Mouse (Mus musculus) kidney, adult 9 months (tissue): Measurements from ENCODE around the gene Meiob.

Experiments
- DNase-seq: peaks from one replicate; pipeline ENCODE4 v3.0.0; 2022

Meiob gene

DNA sequence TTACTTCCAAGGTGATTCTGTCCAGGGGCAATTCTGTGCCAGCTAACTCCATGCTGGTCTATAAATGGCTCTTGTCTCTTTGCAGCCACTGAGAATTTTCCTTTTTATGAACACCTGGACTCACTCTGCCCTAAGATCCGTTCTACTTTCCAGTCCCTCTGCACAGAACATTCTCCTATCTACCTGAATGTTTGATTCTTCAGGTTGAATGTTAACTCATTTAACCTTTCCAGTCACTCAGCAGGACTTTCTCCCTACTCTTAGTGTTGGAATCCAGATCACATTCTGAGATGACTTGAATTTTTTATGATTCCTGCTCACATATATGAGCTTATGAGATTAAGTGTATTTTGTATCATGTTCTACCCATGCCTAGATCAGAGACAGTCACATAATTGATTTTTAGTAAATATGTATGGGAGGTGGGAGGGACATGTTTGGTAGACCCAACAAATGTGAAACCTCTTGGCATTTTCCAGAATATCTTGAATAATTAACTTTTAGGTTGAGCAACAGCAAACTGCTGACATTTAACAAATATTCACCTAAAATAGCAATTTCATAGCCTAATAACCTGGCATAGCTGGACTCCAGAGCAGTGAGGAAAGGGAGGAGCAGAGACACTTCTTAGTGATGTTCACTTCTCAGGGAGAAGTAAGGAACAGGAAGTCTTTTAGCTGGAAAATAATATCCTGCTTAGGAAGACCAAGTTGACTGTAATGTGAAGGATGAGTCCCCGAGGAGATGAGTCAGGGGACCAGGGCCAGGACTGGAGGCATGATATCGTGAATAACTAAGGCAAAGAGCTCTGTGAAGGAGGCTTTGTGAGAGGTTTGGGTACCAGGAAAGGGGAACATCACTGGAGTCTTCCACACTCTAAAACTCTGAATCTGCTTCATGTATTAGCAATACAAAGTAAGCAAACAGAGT is 17.5 kb downstream of the Meiob start:
- peak; percentile 72 for DNase-seq

DNA sequence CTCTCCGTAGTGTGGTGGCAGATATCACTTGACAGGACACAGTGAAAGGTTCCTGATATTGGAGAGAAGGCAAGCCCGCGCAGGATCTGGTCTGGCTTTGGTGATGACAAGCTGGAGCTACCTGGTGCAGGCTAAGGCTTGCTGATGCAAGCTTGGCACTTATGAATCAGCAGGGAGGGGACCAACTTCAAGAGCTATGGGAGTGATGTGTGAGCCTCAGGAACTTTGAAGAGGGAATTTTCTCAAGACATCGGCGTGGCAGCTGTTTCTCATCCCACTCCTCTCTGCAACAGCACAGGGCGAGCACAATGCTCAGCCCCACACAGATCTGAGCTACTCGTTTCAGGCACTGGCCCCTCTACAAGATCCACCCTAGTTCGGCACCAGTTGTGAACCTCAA is 35.8 kb downstream of the Meiob start, which contains the start of gene Hagh:
TSS of gene Hagh (plus strand) at position 302 of the 400 bp plus-strand sequence.
- no peak for DNase-seq

DNA sequence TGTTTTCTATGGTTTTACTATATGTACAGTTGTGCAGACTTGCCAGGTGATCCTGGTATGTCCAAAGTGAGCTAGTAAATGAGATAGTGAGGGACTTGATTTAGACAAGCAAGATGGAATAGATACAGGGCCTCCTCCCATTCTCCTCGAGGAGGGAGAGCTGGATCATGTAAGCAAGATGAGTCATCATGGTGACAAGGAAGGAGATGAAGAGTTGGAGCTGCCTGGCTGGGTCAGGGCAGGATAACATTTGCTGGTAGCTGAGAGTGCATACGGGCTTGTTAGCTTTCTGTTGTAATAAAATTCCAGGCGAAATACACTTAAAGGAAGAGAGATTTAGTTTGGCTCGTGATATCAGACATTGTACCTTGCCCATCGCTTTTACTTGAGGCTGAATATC is 36.3 kb downstream of the Meiob start:
- no peak for DNase-seq

DNA sequence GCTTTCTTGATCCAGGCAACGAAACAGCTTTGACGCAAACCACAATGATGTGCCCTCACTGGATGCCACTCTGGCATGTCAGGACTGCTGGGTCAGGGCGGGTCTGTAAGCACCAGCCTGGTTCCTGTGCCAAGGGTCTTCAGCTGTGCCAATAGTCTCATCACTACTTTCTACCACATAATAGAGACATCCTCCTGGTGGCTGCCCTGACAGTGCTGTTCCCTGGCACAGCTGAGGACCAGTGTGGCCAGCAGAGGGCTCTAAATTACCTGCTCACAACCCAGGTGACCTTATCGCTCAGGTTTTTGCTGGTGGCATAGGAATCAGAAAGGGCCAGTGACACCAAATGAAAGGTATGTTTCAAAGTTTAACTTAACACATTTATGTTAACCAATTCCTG is 37.0 kb downstream of the Meiob start:
- DNase-seq = peak; percentile 78

DNA sequence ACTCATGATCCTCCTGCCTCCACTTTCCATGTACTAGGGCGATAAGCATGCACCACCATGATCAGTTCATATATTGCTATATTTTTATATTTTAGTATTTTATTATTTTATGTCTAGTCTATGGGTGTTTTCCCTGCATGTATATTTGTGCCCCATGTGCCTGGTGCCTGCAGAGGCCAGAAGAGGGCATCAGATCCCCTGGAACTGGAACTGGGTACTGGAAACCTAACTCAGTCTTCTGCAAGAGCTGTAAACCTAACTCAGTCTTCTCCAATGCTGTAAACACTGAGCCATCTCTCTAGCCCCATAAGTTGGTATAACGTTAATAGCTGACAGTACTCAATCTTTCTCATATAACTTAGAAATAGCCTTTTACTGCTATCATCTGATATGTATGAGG is 38.5 kb downstream of the Meiob start:
- DNase-seq = peak; percentile 70

DNA sequence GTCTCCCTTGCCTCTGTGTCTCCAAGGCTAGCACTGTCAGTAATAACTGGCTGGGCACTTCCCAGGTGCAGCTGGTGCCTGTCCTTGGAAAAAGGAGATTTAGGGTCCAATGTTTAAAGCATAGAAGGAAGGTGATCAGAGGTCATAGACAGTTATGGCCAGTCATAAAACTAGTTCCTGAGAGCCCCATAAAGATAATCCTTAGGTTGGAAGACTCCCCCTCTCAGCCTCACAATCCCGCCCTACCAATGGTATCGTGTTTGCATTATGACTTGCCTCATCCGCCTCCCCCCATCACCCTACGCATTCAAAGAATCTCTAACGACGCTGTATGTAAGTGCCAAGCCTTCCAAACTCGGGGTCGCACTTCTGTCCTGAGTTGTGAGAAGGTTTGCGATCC is 40.4 kb downstream of the Meiob start:
- no peak for DNase-seq

GRCm38 (mm10) chr17:24847386-24847785 is 43.3 kb downstream of the Meiob start:
- peak; percentile 93 for DNase-seq

- DNase-seq = peak; percentile 88
These were observed 44.5 kb downstream of the Meiob start for GRCm38 (mm10) chr17:24848600-24849031.

- no peak for DNase-seq
These were observed 45.6 kb downstream of the Meiob start for GRCm38 (mm10) chr17:24849733-24850064.

DNA sequence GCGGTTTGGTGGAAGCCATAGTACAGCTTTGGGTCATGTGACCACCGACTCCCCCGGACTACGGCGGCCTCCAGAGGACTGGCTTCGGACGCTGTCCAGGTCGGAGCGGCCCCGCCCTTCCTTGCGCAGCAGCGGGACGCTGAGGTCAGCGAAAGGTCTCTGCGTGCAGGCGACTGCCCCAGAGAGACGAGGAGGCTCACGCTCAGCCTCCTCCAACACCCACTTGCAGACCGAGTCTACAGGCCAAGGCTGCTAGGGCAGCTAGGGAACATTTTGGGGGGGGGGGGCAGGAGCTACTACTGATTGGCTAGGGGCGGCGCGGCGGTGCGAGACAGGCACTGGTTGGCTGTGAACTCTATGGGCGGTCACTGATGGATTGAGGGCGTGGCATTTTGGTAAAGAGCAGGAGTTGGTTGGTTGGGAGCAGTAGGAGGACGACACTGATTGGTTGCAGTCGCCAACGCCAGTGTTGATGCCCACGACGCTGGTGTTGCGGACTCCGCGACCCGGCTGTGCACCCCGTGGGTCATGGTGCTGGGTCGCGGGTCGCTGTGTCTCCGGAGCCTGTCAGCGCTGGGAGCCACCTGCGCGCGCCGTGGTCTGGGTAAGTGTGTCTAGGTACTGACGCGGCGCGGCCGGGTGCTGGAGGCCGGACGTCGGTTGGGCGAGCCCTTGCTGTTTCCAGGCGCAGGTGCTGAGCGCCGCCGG is 46.1 kb downstream of the Meiob start, which contains the start of gene Fahd1:
TSS of gene Fahd1 (minus strand) at position 300 of the 708 bp plus-strand sequence.
- DNase-seq = peak; percentile 99

GRCm38 (mm10) chr17:24850773-24851127 is 46.7 kb downstream of the Meiob start:
- DNase-seq = no peak

- DNase-seq = no peak
These were observed 47.5 kb downstream of the Meiob start for GRCm38 (mm10) chr17:24851381-24852125.

GRCm38 (mm10) chr17:24855838-24856464 is 51.9 kb downstream of the Meiob start:
- DNase-seq = peak; percentile 42

DNA sequence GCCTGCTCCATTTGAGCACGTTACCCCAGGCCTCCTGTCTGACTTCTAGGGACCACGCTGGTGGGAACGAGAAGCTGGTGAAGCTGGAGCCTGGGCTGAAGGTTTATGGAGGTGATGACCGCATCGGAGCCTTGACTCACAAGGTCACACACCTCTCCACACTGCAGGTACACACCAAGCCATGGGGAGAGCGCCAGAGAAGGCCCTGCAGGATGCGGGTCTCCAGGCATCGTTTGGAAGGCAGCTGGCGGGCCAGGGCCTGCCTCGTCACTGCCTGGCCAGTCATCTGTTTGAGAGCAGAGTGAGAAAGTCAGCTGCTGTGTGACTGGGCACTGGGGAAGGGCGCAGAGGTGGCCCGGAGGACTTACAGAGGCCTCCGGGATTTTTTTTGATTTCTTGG is 52.5 kb downstream of the Meiob start:
- no peak for DNase-seq

- DNase-seq = peak; percentile 94
These were observed 53.9 kb downstream of the Meiob start for GRCm38 (mm10) chr17:24857831-24858470.

DNA sequence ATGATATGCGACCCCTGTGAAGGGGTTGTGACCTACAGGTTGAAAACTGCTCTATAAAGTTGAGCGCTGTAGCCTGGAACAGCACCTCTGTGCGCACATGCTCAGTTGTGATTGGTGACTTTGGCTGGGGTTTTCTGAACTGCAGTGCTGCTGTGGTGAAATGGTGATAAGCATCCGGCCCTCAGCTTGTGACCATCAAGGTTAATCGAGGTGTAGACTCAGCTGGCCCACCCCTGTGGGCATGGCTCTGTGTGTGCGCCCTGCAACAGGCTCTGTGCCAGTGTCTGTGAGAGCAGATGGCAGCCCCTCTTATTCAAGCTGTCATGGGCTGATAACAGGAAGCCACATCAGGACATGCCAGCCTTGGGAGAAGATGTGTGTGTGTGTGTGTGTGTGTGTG is 54.9 kb downstream of the Meiob start:
- peak; percentile 37 for DNase-seq

DNA sequence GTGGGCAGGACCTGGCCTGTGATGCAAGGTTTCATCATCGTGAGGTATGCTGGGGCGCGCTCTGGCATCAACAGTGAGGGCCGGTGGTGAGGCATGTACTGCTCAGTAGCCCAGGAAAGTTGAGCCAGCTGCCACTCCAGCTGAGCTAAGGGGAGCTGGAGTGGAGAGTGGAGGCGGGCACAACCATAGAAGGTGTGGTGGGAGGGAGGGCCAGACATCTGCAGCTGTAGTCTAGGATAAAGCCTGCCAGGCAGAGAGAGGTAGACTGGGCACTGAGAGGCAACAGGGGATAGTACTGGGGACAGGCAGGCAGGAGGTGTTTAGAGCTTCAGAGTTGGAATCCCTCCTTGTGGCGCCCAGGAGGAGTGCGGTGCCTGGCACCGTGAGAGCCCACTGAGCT is 56.0 kb downstream of the Meiob start:
- DNase-seq = no peak

DNA sequence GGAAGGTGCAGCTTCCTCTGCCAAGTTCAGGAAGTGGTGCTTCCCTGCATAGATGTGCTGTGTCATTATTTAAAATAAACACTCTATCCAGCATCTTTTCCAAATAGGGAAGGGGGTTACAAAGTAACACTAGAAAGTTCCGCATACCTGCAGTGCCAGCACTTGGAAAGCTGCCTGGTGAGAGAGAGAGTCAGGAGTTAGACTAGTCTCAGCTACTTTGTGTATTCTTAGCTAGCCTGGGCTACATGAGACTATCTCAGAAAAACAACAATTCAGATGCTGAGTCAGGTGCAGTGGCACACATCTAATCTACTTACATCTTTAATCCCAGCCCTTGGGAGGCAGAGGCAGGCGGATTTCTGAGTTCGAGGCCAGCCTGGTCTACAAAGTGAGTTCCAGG is 57.7 kb downstream of the Meiob start:
- no peak for DNase-seq

DNA sequence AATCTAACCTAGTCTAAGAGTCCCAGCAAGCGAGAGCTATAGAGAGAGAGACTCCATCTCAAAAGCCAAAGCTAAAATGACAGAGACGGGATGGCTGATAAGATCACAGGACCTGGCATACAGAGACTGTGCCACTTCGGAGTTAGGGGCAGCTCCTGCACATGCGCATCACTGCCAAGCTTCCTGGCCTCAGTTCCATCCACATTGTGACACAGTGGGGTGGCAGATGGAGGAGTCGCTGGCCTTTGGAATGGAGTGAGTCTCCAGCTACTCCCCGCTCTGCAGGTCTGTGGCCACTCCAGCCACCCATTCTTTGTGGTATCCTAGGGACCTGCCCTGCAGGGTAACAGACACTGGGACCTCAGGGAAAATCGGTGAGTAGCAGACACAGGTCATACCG is 61.7 kb downstream of the Meiob start, which contains the start of gene Igfals:
TSS of gene Igfals (plus strand) at position 222 of the 400 bp plus-strand sequence.
- DNase-seq = no peak

- DNase-seq = no peak
These were observed 63.8 kb downstream of the Meiob start for GRCm38 (mm10) chr17:24867914-24868313.

DNA sequence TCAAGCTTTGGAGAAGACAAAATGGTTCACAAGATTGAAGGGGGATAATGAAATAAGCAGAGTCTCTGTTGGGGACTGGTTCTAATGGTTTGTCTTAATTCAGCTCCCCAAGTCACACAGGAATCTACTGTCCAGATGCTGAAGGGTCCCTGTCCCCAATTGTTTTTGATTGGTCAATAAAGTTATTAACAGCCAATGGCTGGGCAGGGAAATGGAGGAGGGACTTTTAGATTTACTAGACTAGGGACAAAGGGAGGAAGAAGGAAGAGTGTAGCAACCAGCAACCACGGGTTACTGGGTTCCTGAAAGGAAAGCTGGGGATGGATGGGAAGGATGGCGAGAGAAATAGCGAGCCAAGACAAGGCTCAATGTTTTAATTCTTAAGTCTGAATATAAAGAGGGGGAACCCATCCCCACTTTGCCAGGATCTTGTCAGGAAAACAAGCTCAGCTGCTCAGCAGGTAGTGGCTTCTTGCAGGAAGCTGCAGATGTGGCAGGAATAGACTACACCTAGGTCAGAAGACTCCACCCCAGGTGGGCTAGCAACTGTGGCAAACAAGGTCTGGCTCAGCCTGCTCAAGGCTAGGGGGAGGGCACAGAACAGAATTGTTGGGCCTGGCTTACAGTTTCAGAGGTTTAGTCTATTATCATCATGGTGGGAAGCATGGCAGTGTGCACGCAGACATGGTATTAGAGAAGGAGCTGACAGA is 69.8 kb downstream of the Meiob start:
- DNase-seq = no peak

GRCm38 (mm10) chr17:24874405-24874745 is 70.3 kb downstream of the Meiob start:
- no peak for DNase-seq
